Mouse (Mus musculus) cortical plate, adult 2 months (tissue): ENCODE results near the gene Map7d1.

Experiments used
- CTCF ChIP-seq: fragments of 200-500 bp; IDR thresholded peaks from 2 replicates; pipeline ENCODE4 v1.5.1; 2011; ENCODE audit warnings: mild to moderate bottlenecking, control low read depth, low read length; ENCODE audit not compliant: insufficient read depth; ENCODE audit errors: extremely low read depth
- POLR2A ChIP-seq: fragments of 200-500 bp; IDR thresholded peaks from 2 replicates; pipeline ENCODE4 v1.6.1; 2011; ENCODE audit warnings: mild to moderate bottlenecking, low read length, control low read depth; ENCODE audit not compliant: insufficient read depth; ENCODE audit errors: extremely low read depth

- TF ChIP-seq POLR2A (no peak), CTCF (no peak)
These were observed 61.2 kb downstream of the Map7d1 start for GRCm38 (mm10) chr4:126194916-126195315.
